Mouse (Mus musculus) erythroblast, adult 5-6 weeks (primary cell): ENCODE data around the gene Calcoco1. TPM values are rescaled to one million over a fixed set of nuclear protein-coding genes. Genes with fewer than 3 reads are reported as not detected.
A peak's percentile ranks its signal among the peaks of the same experiment; 100 is the strongest.

Experiments
- ATAC-seq: replicated peaks from 2 replicates; pipeline ENCODE4 v1.8.0; 2016; ENCODE audit warnings: moderate number of reproducible peaks, mild to moderate bottlenecking, moderate TSS enrichment, inconsistent platforms; ENCODE audit not compliant: poor library complexity, low FRiP score, severe bottlenecking
- total RNA-seq, 2 experiments: library from RNA; stranded (forward) in 1 of 2; stranded (reverse) in 1 of 2; fragments of 150-400 nt in 1 of 2; fragments of 200-764, 138-1000 nt in 1 of 2; gene quantifications; 2 replicates each; pipeline versions ENCODE4 v1.2.3 to v1.2.4; 2015 to 2017; ENCODE audit warnings: low replicate concordance in 2 of 2

Gene Calcoco1
- total RNA-seq (2015; ENCODE audit: low replicate concordance) (122 and 194 TPM in 2 replicates), total RNA-seq (2017; ENCODE audit: low replicate concordance) (216 and 452 TPM in 2 replicates)

DNA sequence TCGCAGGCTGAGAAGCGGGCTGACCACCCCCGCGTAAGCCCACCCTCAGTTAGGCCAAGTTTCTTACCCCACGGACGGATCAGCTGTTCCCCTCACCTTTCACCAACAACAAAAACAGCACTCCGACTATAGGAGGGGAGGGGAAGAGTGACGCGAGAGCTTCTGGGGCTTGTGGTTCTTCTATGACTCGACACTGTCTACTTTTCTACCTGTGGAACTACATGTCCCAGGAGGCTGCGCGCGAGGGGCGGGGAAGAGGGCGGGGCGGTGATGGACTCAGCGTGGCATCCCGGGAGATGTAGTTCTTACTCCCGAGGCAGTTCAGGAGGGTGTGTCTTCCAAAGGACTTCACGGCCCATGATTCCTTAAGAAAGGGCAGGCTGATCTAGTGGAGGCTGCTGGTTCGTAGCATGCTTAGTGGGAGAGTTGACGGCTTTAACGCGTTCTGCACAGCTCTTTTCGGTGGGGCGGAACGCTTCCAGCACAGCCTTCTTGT is at the start of gene Calcoco1:
Calcoco1 (minus strand) TSS at position 199 of the 496 bp plus-strand sequence.
- ATAC-seq: peak; percentile 97

DNA sequence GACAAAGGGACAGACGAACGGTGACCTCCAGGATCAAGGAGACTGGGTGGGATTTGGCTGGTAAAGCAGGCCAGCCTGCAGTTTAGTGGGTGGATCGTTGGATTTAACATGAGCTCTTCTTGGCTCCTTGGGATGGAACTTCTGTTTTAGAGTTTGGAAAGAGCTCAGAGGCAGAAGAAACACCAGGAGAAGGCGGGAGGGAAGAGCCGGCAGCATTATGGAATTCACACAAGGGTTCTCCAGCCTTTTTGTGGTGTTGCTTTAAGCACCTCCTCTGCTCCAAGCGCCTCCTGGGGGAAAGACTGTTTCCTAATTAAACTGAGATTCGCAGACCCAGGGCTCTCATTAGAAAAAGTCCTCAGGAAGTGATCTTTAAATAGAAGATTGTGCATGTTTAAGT is 48.9 kb upstream of the Calcoco1 start:
- no peak for ATAC-seq

DNA sequence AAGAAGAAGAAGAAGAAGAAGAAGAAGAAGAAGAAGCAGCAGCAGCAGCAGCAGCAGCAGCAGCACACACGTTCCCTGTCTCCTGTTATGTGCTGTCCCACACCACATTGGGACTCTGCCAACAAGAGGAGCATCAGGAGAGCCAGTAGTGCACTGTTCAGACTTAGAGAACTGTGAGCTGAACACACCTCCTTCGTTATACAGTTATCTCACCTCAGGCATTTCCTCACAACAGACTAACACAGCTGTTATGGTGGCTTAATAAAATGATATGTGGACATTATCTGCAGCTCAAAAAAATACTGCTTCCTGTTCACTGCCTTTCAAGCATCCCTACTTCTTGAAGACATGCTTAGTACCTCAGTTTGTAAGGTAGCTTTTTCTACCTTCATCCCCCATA is 43.2 kb upstream of the Calcoco1 start:
- no peak for ATAC-seq

DNA sequence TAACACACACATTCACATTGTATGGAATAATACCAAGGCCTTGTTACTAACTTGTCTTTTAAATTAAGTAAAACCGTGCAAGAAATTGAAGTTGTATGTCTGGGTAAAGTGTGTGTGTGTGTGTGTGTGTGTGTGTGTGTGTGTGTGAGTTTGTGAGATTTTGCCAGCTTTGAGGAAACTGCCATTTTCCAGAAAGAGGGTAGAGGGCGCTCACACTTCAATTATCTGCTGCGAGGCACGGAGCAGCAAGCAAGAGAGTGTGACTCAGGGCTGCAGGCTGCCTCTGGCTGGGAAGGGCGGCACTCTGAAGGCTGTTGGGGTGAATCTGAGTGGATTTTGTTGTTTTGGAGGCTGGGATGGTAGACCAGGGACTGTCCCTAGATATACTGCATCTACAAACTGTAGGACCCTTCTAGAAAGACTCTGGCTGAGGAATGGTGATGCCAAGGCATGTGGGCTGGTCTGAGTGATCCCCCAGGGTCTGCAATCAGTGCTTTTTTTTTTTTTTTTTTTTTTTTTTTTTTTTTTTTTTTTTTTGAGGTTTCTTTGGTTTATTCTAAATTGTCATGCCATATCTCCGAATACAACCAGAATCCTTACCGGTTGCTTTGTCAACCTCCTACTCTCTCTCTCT is 39.9 kb upstream of the Calcoco1 start:
- peak; percentile 67; the same call in 1 of the 2 replicates for ATAC-seq

DNA sequence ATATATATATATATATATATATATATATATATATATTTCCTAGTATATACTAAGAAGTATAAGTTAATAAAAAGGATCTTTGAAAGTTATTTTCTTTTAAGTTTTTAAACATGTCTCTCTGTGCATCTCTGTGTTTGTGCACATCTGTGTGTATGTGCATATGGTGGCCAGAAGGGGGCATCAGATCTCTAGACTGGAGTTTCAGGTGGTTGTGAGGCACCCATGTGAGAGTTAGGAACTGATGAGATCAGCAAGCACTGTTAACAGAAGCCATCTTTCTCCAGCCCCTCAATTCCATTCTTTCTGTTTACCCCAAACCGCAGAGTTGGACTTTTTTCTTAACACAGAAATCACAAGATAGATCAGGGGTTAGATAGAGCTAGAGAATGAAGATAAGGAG is 35.7 kb upstream of the Calcoco1 start:
- no peak for ATAC-seq

DNA sequence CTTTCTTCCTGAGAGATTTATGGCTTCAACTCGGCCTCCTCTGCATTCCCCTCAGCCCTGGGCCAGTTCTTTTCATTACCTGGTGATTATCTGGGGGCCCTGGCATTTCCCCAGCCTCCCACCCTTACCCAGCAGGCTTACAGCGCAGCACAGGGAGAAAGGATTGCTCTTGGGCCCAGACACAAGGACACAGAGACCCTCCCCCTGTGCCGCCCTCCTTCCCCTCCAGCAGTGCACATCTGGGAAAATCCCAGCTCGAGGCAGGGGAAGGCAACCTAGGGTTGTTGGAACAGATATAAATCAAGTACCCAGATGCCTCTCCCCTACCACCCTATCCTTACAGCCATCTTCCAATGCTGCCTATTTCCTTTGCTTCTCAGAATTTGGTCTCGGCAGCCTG is 33.1 kb upstream of the Calcoco1 start:
- ATAC-seq: no peak

DNA sequence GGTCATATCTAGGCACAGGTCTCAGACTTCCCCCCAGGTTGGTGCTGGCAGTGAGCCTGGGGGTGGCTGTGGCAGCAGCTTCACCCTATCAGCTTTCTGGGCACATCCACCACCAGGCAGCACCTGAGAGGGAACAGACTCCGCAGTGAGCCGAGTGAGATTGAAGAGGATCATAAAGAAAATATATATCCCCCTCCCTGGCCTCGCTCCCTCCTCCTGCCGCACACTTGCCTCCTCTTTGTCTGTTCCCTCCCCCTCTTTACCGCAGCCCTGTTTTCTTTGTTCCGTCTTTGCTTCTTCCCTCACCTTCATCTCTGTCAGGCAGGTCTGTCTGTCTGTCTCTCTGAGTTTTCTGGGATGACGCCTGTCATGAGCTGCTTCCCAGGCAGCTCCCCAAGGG is 32.4 kb upstream of the Calcoco1 start:
- ATAC-seq: no peak

DNA sequence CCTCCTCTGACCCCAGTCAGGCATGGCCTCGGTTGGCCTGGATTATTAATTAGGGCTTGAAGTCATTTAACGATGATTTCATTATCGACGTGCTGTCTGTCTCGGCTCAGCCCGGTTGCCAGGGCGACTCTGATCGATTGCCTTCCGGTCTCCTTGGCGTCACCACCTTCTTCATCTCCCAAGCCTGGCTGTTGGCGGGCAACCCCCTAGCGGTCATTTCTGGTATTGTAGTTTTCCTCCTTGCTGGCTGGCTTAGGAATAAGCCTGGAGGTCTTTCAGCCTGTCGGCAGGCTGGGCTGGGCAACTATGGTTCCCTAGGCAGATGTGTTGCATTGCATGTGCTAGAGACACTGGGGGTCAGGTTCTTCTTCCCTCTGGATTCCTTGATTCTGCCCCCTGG is 31.2 kb upstream of the Calcoco1 start:
- peak; percentile 76 for ATAC-seq

DNA sequence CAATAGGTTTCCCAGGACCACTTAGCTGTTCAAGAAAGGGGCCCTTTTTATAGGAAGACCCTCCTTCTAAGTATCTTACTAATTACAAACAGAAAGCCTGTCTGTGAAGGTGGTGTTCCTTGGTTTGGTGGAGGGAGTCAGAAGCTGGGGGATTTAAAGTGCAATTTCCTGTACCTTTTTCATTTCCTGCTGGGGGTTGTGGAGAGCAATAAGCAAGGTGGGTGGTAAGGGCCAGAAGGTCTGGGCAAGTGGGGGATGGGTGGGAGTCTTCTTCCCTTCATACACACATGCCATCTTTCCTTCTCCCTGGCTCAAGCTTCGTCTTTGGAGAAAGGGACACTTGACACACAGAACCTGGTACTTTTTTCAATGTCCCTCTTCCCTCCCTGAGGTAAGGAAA is 30.2 kb upstream of the Calcoco1 start:
- no peak for ATAC-seq

DNA sequence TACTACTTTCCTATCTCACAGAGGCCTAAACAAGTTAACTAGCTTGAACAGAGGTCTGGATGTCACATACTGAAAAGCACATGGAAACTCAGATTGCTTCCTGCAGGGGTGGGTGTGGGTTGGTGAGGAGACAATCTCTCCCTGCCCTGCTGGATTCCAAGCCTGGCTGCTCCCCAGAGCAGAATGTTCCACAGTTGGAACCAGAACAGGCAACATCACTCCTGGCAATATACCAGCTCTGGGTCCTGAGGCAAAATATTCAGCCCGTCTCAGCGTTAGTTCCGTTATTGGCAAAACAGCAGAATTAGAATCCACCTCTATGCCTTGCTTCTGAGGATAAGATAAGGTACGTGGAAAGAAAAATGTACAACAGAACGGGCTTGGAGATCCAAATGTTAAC is 28.3 kb upstream of the Calcoco1 start:
- no peak for ATAC-seq

DNA sequence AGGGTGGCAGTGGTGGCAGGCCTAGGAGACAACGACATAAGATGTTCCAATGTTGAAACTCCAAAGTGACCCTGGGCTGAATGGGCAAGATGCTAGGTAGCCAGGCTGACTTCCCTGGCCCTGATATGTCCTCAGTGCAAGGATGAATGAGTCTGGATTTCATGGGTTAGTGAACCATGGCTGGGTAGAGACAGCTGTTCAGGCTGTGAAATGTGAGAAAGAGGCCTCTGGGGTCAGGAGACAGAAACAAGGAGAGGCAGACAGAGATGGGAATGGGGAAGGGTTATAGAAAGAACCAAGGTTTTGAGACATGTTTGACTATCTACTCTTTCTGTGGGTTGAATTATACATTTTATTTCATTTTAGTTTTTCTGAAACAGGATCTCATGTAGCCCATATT is 27.1 kb upstream of the Calcoco1 start:
- no peak for ATAC-seq

DNA sequence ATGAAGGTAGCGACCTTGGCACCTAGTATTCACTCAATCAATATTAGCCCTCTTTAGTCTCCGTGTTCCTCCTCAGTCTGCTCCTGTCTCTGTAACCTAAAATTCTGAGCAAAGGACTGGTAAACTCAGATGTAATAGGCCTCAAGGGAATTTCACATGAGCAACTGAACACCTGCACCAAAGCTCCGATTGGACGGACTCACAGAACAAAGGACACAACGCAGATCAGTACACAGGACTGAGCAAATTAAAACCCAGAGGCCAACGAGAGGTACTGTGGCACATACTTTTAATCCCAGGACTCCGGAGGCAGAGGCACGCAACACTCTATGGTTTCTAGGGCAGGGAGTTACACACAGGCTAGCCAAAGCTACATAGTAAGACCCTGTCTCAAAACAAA is 25.9 kb upstream of the Calcoco1 start:
- no peak for ATAC-seq

DNA sequence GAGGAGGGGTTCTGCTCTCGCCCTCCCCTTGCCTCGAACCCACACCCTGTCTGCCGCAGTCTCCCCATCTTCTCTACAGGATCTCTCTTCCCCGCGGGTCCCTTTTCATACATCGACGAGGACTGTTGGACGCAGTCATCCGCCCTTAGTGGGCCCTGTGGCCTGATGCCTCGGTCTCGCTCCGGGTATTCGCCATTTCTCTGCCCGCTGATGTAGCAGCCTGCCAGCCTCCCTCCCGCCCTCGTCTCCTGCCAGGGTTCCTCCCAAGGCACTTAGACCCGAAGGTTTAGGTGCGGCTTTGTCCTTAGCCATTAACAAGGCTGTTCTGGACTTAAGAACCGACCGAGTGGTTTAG is 25.3 kb upstream of the Calcoco1 start:
- ATAC-seq: no peak

DNA sequence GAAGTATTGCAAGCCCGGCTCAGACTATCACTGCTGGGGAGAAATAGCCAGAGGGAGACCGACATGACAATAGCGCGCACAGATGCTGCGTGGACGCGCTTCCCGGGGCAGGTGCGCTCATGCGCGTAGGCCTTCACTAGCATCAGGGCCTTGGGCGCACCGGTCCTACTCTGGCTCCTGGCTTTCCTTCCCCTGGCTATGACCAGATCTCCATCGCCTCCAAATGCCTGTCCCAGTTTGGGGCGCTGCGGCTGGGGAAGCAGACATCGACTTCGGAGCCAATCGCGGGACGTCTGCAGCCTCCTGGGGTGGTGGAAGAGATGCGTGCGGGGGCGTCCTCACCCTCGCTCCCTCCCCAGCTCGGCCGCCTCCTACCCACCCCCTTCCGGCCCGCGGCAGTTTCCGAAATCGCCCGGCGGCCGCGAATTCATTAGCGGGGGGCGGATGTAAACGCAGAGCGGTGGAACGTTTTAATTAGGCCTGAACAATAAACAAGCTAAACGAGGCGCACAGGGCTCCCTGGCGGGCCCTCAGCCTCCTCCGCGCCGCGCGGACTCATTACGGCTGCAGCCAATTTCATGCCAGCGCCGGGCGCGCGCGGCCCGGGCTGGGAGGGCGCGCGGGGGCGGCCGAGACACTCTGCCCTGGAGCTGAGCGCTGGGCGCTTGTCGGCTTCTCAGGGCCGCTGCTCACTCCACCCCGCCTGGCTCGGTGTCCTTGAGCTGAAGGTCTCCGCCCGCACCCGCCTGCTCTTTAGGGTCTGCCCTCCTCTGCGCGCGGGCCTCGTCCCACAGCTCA is 24.7 kb upstream of the Calcoco1 start:
- no peak for ATAC-seq

DNA sequence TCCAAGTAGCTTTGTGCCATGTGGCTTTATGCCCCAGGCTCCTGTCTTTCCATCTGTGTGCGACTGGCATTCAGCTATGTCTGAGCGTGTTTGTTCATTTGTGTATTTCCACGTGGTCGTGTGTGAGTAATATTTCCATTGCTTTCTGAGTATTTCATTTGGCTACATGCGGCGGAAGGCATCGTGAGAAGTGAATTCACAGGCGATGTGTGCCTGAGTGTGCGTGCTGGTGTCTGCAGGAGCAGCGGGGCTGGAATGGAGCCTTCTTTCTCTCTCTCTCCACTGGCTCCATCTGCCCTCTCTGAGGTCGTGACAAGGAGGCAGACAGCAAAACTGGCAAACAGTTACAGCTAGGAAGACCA is 24.1 kb upstream of the Calcoco1 start:
- ATAC-seq: no peak

DNA sequence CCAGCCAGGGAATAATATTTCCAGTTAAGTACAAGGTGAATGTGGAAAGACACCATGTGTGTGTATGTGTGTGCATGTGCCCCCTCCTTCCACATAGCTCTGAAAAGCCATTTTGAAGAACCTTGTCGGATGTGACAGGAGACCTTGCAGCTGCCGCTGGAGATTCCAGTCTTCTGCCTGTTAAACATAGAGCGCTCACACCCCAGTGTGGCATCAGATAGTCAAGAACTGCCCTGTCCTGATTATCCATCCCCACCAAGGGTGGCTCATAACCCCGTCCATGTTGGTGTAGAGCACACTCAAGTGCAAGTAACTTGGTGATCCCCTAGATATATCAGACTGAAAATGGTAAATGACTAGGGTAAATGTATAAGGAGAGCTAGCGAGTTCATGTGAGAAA is 23.4 kb upstream of the Calcoco1 start:
- no peak for ATAC-seq

DNA sequence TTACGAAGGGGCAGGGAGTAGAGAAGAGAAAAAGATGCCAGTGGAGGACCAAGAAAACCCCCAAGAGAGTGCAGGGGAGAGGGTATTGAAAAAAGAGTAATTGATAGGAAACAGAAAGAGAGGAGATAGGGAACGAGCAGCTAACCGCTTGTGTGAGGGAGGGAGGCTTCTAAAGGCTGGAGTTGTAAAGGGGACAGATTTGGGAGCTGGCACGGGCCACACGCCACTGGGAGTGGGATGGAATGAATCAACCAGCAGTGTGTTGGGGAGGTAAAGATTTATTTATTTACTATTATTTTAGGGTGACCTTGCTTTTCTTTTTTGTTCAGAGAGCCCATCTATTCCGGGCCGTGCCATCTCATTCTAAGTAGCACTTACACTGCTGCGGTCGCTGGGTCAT is 22.9 kb upstream of the Calcoco1 start:
- no peak for ATAC-seq

DNA sequence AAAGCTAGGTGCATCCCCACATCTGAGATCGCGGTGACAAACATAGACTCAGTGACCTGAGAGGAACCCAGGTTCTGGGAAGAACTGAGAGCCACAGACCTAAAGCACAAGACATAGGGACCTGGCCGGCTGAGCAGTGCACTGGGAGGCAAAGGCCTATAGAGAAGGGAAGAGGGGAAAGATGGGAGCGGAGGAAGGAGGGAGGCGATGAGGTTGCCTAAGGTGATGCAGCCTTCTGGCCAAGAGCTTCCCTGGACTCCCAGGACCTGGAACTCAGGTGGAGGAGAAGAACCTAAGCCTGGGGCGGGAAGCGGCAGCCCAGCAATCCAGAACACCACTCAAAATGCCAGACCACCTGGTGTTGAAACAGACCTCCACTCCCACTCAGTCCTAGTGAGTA is 22.4 kb upstream of the Calcoco1 start:
- ATAC-seq: no peak

DNA sequence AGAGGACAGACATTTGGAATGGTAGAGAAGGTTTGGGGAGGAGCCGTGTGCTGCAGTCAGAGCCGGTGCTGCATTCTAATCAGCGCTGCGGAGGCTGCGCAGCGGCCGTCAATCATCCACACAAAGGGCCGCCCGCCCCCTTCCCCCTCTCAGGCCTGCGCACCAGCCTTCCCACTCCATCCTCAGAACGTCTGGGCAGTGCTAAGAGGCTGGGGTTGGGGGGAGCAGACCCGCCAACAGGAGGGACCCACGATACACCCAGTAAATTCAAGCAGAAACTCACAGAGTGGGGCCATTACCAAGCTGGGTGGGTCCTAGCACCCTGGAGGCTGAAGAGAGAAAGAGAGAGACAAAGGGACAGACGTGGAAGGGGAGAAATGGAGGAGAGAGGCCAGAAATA is 22.0 kb upstream of the Calcoco1 start:
- ATAC-seq: no peak

DNA sequence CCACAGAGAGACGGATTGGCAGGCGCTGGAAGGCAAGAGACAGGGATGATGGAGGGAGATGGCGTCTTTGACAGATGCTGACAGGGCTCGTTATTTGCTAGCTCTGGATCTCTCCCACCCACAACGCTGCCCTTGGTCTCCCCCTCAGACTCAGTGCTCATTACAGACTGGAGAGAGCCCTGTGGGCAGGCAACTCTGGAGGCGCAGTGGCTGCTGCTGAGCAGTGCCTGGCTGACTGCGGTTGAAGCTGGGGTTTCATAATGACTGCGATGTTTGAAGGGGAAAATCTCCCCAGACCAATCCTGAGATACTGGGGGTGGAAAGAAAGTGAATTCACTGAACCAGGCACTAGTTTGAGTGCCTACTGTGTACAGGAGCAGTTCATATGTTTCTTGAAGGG is 21.2 kb upstream of the Calcoco1 start:
- ATAC-seq: no peak

DNA sequence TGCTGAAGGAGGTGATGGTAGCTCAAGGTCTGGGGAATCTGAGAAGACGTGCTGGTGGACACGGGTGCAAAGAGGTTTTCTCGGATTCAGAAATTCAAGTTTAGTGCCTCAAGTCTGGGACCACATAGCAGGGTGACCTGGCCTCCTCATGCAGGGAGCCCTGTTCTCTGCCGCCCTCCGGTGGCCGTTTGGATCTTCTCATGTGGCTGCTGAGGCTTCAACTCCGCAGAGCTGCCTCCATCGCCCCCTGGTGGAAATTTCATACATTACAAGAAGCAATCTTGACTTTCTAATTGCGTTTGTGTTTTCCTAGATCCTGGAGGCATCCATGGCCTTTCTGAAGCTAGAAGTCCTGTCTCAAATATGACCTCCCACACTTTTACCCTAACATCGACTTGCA is 20.6 kb upstream of the Calcoco1 start:
- ATAC-seq: peak; percentile 87
